Mouse (Mus musculus) left cerebral cortex, adult 11 months (tissue): ENCODE results near the gene Gm7534.

Experiments used
- DNase-seq: peaks from one replicate; pipeline ENCODE4 v3.0.0; 2022; ENCODE audit warnings: low spot score

The Gm7534 gene

GRCm38 (mm10) chr4:134202904-134203303, at the start of gene Gm7534:
Gm7534 (minus strand) TSS chr4:134203004.
- DNase-seq = no peak

- DNase-seq = no peak
These were observed 49.5 kb upstream of the Gm7534 start for GRCm38 (mm10) chr4:134252131-134252910.

- no peak for DNase-seq
These were observed 48.7 kb upstream of the Gm7534 start for GRCm38 (mm10) chr4:134251241-134252130.

GRCm38 (mm10) chr4:134250930-134251240, 48.1 kb upstream of the Gm7534 start:
- no peak for DNase-seq

GRCm38 (mm10) chr4:134250116-134250929, 47.5 kb upstream of the Gm7534 start:
- no peak for DNase-seq

- no peak for DNase-seq
These were observed 46.8 kb upstream of the Gm7534 start for GRCm38 (mm10) chr4:134249651-134250050.

- no peak for DNase-seq
These were observed 44.0 kb upstream of the Gm7534 start, which contains the start of gene Gm30191 for GRCm38 (mm10) chr4:134246719-134247258. Gm30191 (plus strand) TSS chr4:134246935.

GRCm38 (mm10) chr4:134246256-134246655, 43.5 kb upstream of the Gm7534 start:
- no peak for DNase-seq

GRCm38 (mm10) chr4:134245148-134245843, 42.5 kb upstream of the Gm7534 start, which contains the start of gene Zfp593:
Zfp593 (minus strand) TSS chr4:134245592.
- peak; percentile 90 for DNase-seq

- no peak for DNase-seq
These were observed 40.9 kb upstream of the Gm7534 start, which contains the start of gene E130218I03Rik for GRCm38 (mm10) chr4:134243516-134244250. E130218I03Rik (plus strand) TSS chr4:134243662.

GRCm38 (mm10) chr4:134238686-134239085, 35.9 kb upstream of the Gm7534 start:
- no peak for DNase-seq

- no peak for DNase-seq
These were observed 35.5 kb upstream of the Gm7534 start, which contains the start of gene Cnksr1 for GRCm38 (mm10) chr4:134238279-134238651. Cnksr1 (minus strand) TSS chr4:134238399.

- no peak for DNase-seq
These were observed 34.9 kb upstream of the Gm7534 start for GRCm38 (mm10) chr4:134237582-134238278.

GRCm38 (mm10) chr4:134234876-134235275, 32.1 kb upstream of the Gm7534 start:
- no peak for DNase-seq

GRCm38 (mm10) chr4:134230431-134230830, 27.6 kb upstream of the Gm7534 start:
- no peak for DNase-seq

- no peak for DNase-seq
These were observed 24.4 kb upstream of the Gm7534 start, which contains the start of gene Catsper4 for GRCm38 (mm10) chr4:134227194-134227593. Catsper4 (minus strand) TSS chr4:134227383.

- DNase-seq = no peak
These were observed 20.2 kb upstream of the Gm7534 start for GRCm38 (mm10) chr4:134222793-134223600.

GRCm38 (mm10) chr4:134206488-134207053, 3.8 kb upstream of the Gm7534 start:
- no peak for DNase-seq
